Mouse (Mus musculus): ENCODE results near the gene Ap2a2. TPM values are rescaled to one million over a fixed set of nuclear protein-coding genes. Genes with fewer than 3 reads are reported as not detected.

The Ap2a2 gene
- polyA plus RNA-seq (2015; fragmentation: Nextera tagmentation; extraction: Ambion mirVana): 77.0 and 81.9 TPM in 2 replicates

DNA sequence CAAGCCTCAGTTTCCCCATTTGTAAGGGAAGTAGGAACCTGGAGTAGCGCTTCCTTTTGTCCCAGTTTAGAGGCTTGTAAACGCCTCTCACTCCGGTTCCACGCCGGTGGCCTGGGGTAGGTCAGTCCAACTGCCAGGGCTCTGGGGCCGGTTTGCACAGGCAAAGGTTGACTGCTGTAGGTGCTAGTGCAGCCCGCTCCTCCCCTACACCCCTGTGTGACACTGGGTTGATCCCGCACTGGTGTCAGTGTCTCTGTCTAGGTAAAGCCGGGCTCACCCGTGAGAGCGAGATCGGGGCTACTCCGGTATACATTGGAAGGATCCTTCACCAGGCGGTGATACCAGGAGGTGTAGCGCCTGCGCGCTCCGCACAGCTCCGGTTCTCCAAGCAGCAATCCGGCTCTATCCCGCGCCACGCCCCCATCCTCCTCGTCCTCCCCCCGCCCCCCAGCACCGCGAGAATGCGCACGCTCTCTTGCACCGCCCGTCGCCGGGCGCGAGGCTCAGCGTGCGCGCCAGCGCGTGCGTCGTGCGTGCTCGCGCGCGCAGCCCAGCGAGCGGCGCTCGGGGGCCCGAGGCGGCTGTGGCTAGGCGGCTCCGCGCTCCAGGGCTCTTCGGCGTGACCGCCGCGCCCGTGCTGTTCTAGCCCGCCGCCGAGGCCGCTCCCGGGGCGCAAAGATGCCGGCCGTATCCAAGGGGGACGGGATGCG lies at the start of gene Ap2a2:
Gene Ap2a2, plus strand, starts transcription at position 492 of the 710 bp plus-strand sequence.
- Histone ChIP-seq H3K4me2 (replicated peaks) (peak within 1 kb of the TSS; percentile 91), H3K36me3 (no peaks in the 10 kb centered on the region), H3K27ac (replicated peaks) (peak within 1 kb of the TSS; percentile 89), H3K4me1 (peaks cover 24% of the 10 kb centered on the region), H3K9ac (peak within 1 kb of the TSS; percentile 98), H3K4me3 (replicated peaks) (peak within 1 kb of the TSS; percentile 98), H3K27me3 (no peaks in the 10 kb centered on the region), H3K9me3 (replicated peaks) (no peaks in the 10 kb centered on the region)
- under 1% methylated on average over 72 of the region's 72 CpGs for WGBS
- peak; percentile 95 for ATAC-seq (ENCODE audit: insufficient number of reproducible peaks, low FRiP score, low TSS enrichment, low read depth)

DNA sequence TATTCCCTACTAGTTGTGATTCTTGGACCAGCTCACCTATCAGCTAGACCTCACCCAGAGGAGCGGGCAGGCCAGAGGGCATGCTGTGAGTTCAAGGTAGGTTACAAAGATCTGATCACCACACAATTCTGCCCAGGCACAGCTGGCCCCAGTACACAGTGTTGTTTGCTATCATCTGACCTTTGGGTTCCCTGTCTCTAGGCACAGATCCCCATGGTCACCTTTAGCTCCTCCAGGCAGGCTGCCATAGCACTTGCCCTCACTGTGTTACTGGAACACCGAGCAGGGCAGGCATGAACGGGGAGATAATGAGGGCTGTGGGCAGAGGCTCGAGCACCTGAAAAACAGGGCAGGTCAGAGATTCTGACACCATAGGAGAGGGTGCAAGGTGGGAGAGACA lies 44.3 kb upstream of the Ap2a2 start:
- Histone ChIP-seq H3K4me1 (0 out of 2 replicates have a peak, but pooled peaks cover 2% of the 10 kb centered on the region), H3K9me3 (replicated peaks) (no peaks in the 10 kb centered on the region), H3K4me3 (replicated peaks) (no peak overlapping the region), H3K9ac (no peak overlapping the region), H3K4me2 (replicated peaks) (no peak overlapping the region), H3K27me3 (no peaks in the 10 kb centered on the region), H3K36me3 (peaks cover 29% of the 10 kb centered on the region; the same call in 1 of the 2 replicates), H3K27ac (replicated peaks) (0 out of 2 replicates have a peak overlapping the region, but pooled peaks have one; percentile 53)
- 89% methylated on average over 4 of the region's 4 CpGs for WGBS
- ATAC-seq (ENCODE audit: insufficient number of reproducible peaks, low FRiP score, low TSS enrichment, low read depth): no peak

DNA sequence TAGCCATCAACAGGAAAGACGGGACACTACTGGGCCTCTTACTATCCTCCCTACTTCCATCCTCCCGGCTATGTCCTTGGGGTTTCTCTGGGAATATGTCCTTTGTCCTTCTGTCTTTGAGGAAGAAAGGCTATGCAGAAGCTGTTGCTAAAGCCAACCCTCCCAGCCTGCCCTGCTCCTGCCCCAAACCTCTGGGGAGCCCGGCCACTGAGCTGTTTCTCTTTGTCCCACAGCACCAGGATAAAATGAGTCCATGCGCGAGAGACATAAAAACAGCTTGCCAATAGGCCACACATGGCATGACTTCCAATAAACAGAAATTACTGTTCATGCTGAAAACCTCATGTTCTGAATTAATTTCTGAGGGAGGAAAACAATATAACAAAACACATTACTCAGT lies 43.7 kb upstream of the Ap2a2 start:
- 67% methylated on average over 5 of the region's 5 CpGs for WGBS
- no peaks in the 10 kb centered on the region for H3K27me3 ChIP-seq
- ATAC-seq (ENCODE audit: insufficient number of reproducible peaks, low FRiP score, low TSS enrichment, low read depth): no peak
- no peaks in the 10 kb centered on the region for H3K9me3 ChIP-seq (replicated peaks)
- H3K27ac ChIP-seq (replicated peaks): peak overlapping the region; percentile 53; the same call in 1 of the 2 replicates
- H3K4me3 ChIP-seq (replicated peaks): no peak overlapping the region
- H3K4me1 ChIP-seq: 0 out of 2 replicates have a peak, but pooled peaks cover 2% of the 10 kb centered on the region
- H3K36me3 ChIP-seq: peaks cover 24% of the 10 kb centered on the region; the same call in 1 of the 2 replicates
- no peak overlapping the region for H3K9ac ChIP-seq
- H3K4me2 ChIP-seq (replicated peaks): no peak overlapping the region

DNA sequence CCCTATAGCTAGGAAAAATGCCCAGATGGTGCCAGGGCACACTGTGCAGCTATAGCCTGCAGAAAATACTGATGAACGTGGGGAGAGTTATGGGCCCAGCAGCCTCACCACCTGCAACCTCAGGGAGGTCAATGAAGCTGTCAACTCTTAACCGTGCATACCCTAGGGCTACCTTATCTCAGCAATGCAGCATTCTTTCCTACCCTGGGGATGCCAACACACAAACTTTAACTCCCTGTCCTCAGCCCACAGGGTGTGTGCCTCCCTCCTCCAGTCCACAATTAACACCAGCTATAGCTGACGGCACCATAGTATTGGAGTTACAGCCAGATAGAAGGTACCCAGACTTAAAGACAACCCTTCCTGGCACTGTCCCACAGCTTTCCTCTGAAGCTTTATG lies 43.0 kb upstream of the Ap2a2 start:
- Histone ChIP-seq H3K27me3 (no peaks in the 10 kb centered on the region), H3K9me3 (replicated peaks) (no peaks in the 10 kb centered on the region), H3K27ac (replicated peaks) (peak overlapping the region; percentile 53; the same call in 1 of the 2 replicates), H3K4me3 (replicated peaks) (no peak overlapping the region), H3K9ac (no peak overlapping the region), H3K4me2 (replicated peaks) (no peak overlapping the region), H3K36me3 (peaks cover 19% of the 10 kb centered on the region; the same call in 1 of the 2 replicates), H3K4me1 (0 out of 2 replicates have a peak, but pooled peaks cover 2% of the 10 kb centered on the region)
- no peak for ATAC-seq (ENCODE audit: insufficient number of reproducible peaks, low FRiP score, low TSS enrichment, low read depth)
- WGBS: 70% methylated on average over 3 of the region's 3 CpGs

DNA sequence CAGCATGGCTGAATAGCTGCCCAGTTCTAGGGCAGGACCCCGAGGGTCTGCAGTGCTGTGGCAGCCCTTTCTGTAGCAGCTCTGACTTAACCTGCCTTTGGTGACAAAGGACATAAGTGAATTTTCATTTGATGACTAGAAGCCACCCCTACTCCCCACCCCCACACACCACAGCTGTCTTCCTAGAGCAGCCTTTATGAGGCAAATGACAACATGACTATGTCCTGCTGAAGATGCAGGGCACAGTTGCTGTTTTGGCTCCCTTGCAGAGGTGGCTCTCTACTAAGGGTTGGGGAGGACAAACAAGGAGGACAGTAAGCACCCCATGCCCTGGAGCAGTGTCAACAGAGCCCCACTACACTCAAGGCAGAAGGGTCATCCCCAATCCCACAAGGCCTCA lies 42.2 kb upstream of the Ap2a2 start:
- ATAC-seq (ENCODE audit: insufficient number of reproducible peaks, low FRiP score, low TSS enrichment, low read depth): no peak
- Histone ChIP-seq H3K27me3 (no peaks in the 10 kb centered on the region), H3K9ac (no peak overlapping the region), H3K27ac (replicated peaks) (no peak overlapping the region), H3K9me3 (replicated peaks) (no peaks in the 10 kb centered on the region), H3K4me3 (replicated peaks) (no peak overlapping the region), H3K4me1 (0 out of 2 replicates have a peak, but pooled peaks cover 2% of the 10 kb centered on the region), H3K4me2 (replicated peaks) (no peak overlapping the region), H3K36me3 (peaks cover 17% of the 10 kb centered on the region; the same call in 1 of the 2 replicates)
- 76% methylated on average over 1 of the region's 1 CpGs for WGBS

DNA sequence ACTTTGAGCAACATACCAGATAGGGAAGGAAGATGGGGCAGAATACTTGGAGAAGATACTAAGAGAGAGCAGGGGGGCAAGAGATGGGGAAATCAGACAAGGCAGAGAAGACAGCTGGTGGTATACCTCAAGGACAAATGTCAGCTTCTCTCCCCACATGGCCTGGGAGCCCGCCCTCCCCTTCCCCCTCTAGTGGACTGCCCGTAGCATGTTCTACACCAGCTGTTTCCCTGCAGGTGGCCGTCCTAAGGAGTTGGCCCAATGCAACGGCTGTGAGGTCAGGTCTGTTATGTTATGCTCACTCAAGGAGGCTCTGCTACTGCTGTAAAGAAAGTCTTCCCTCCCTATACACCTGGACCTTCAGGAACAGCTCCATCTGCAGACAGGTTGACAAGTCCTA lies 39.0 kb upstream of the Ap2a2 start:
- Histone ChIP-seq H3K36me3 (peaks cover 24% of the 10 kb centered on the region), H3K27ac (replicated peaks) (no peak overlapping the region), H3K4me1 (no peaks in the 10 kb centered on the region; the same call in 1 of the 2 replicates), H3K27me3 (no peaks in the 10 kb centered on the region), H3K4me2 (replicated peaks) (no peak overlapping the region), H3K4me3 (replicated peaks) (no peak overlapping the region), H3K9ac (no peak overlapping the region), H3K9me3 (replicated peaks) (no peaks in the 10 kb centered on the region)
- WGBS: 57% methylated on average over 3 of the region's 4 CpGs
- ATAC-seq (ENCODE audit: insufficient number of reproducible peaks, low FRiP score, low TSS enrichment, low read depth): no peak

- no peak for ATAC-seq (ENCODE audit: insufficient number of reproducible peaks, low FRiP score, low TSS enrichment, low read depth)
- H3K9ac ChIP-seq: no peak overlapping the region
- no peaks in the 10 kb centered on the region for H3K9me3 ChIP-seq (replicated peaks)
- peaks cover 34% of the 10 kb centered on the region for H3K36me3 ChIP-seq
- no peaks in the 10 kb centered on the region; the same call in 1 of the 2 replicates for H3K4me1 ChIP-seq
- no peak overlapping the region for H3K27ac ChIP-seq (replicated peaks)
- H3K27me3 ChIP-seq: no peaks in the 10 kb centered on the region
- no peak overlapping the region for H3K4me3 ChIP-seq (replicated peaks)
- 67% methylated on average over 4 of the region's 4 CpGs for WGBS
- H3K4me2 ChIP-seq (replicated peaks): no peak overlapping the region
Observed at GRCm38 (mm10) chr7:141524271-141524670, 37.7 kb upstream of the Ap2a2 start.

GRCm38 (mm10) chr7:141524760-141525579 lies 37.0 kb upstream of the Ap2a2 start:
- peaks cover 41% of the 10 kb centered on the region for H3K36me3 ChIP-seq
- no peak overlapping the region for H3K4me3 ChIP-seq (replicated peaks)
- H3K9me3 ChIP-seq (replicated peaks): no peaks in the 10 kb centered on the region
- 50% methylated on average over 6 of the region's 6 CpGs for WGBS
- no peaks in the 10 kb centered on the region; the same call in 1 of the 2 replicates for H3K4me1 ChIP-seq
- H3K9ac ChIP-seq: no peak overlapping the region
- H3K27me3 ChIP-seq: no peaks in the 10 kb centered on the region
- H3K4me2 ChIP-seq (replicated peaks): no peak overlapping the region
- no peak overlapping the region for H3K27ac ChIP-seq (replicated peaks)
- peak; percentile 67; the same call in 1 of the 2 replicates for ATAC-seq (ENCODE audit: insufficient number of reproducible peaks, low FRiP score, low TSS enrichment, low read depth)

DNA sequence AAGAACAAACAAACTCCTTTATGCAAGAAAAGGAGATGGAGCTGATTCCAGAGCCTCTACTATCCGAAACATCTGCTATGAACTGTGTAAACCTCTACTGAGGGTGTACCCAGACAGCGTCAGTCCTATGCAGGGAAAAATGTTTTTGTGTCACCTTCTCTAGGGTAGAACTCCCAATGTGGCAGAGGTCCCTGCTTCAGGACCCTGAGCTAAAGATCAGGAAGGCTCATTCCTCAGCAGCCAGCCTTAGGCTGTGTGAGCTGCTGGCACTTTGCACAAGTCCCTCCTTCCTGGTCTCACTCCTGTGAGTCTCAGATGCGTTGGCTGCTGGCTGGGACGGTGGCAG lies 36.4 kb upstream of the Ap2a2 start:
- no peaks in the 10 kb centered on the region for H3K9me3 ChIP-seq (replicated peaks)
- H3K36me3 ChIP-seq: peaks cover 45% of the 10 kb centered on the region
- WGBS: 87% methylated on average over 4 of the region's 4 CpGs
- no peak overlapping the region for H3K4me3 ChIP-seq (replicated peaks)
- H3K4me1 ChIP-seq: no peaks in the 10 kb centered on the region; the same call in 1 of the 2 replicates
- no peak overlapping the region for H3K4me2 ChIP-seq (replicated peaks)
- H3K9ac ChIP-seq: no peak overlapping the region
- H3K27me3 ChIP-seq: no peaks in the 10 kb centered on the region
- no peak for ATAC-seq (ENCODE audit: insufficient number of reproducible peaks, low FRiP score, low TSS enrichment, low read depth)
- H3K27ac ChIP-seq (replicated peaks): no peak overlapping the region

DNA sequence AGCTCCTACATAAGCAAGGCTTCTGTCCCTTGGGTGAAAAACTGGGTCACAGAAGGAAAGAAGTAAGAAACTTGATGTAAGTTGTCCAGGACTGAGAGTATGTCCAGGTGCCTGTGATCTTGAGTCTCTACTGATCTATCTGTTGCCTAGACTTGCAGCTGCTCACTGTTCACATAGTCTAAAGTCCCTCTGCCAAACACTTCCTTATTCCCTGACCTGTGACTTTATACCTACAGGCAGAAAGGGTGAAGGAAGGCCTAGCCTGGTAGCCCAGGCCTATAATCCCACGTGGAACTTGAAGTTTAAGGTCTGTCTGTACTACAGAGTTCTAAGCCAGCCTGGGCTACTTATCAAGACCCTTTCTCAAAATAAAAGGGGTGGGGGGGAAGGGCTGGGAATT lies 26.4 kb upstream of the Ap2a2 start:
- peaks cover 5% of the 10 kb centered on the region; the same call in 1 of the 2 replicates for H3K36me3 ChIP-seq
- no peaks in the 10 kb centered on the region for H3K9me3 ChIP-seq (replicated peaks)
- WGBS: 71% methylated on average over 1 of the region's 1 CpGs
- H3K27ac ChIP-seq (replicated peaks): no peak overlapping the region
- no peak for ATAC-seq (ENCODE audit: insufficient number of reproducible peaks, low FRiP score, low TSS enrichment, low read depth)
- peaks cover 18% of the 10 kb centered on the region for H3K4me1 ChIP-seq
- no peaks in the 10 kb centered on the region for H3K27me3 ChIP-seq
- H3K4me3 ChIP-seq (replicated peaks): no peak overlapping the region
- H3K4me2 ChIP-seq (replicated peaks): no peak overlapping the region
- H3K9ac ChIP-seq: no peak overlapping the region

DNA sequence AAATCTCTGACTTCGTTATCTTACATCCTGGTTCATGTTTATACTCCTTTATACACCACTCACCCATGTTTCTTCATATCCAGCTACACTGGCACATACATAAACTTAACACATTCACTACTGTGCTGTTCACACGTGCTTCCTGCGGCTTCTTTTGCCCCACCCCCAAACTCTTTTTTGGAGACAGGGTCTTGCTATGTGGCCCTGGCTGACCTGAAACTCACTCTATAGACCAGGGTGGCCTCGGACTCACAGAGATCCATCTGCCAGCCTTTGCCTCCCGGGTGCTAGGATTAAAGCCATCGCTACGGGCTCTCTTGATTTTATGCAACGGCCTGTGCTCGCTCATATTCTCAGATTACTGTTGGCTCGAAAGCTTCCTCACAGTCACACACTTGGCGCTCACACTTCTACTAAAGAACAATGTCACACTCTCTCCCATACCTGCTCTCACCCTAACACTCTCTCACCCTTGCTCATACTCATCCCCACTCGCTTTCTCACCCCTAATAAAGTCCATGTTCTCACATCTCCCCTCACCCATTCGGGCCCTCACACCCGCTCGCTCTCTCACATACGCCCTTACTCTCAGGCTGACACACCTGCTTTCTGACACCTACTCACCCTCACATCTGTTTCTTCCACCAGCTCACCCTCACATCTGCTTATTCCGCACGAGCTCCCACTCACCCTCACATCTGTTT lies 23.0 kb upstream of the Ap2a2 start:
- Histone ChIP-seq H3K27me3 (no peaks in the 10 kb centered on the region), H3K9ac (peak overlapping the region; percentile 62), H3K4me2 (replicated peaks) (peak overlapping the region; percentile 78), H3K27ac (replicated peaks) (peak overlapping the region; percentile 75), H3K36me3 (no peaks in the 10 kb centered on the region), H3K4me3 (replicated peaks) (peak overlapping the region; percentile 74), H3K4me1 (peaks cover 24% of the 10 kb centered on the region), H3K9me3 (replicated peaks) (no peaks in the 10 kb centered on the region)
- ATAC-seq (ENCODE audit: insufficient number of reproducible peaks, low FRiP score, low TSS enrichment, low read depth): 0 out of 2 replicates have a peak, but pooled peaks have one; percentile 5
- WGBS: 11% methylated on average over 18 of the region's 18 CpGs
